Mouse (Mus musculus) midbrain, postnatal 0 days (tissue): Measurements from ENCODE around the gene Vars2. TPM values are rescaled to one million over a fixed set of nuclear protein-coding genes. Genes with fewer than 3 reads are reported as not detected.

Source experiments
- ATAC-seq: fragments of 200-750 bp; cut with Nextera tagmentation; 2 replicates; pipeline ENCODE4 v1.8.0; 2017; ENCODE audit warnings: moderate number of reproducible peaks, mild to moderate bottlenecking, moderate TSS enrichment, moderate library complexity; ENCODE audit not compliant: low FRiP score
- DNase-seq: peaks from one replicate; pipeline ENCODE4 v3.0.0-alpha.2; 2015; ENCODE audit warnings: low spot score
- H3K27ac ChIP-seq: fragments of 300-500 bp; sonication (generic); 2 replicates; pipeline ENCODE4 v1.5.1; 2014; ENCODE audit warnings: low read depth, mild to moderate bottlenecking, low read length, mixed read lengths
- H3K27me3 ChIP-seq: fragments of 300-500 bp; sonication (generic); 2 replicates; pipeline ENCODE4 v1.6.1; 2014; ENCODE audit warnings: low read length, control low read depth, mixed read lengths; ENCODE audit not compliant: insufficient read depth
- H3K36me3 ChIP-seq: fragments of 300-500 bp; sonication (generic); 2 replicates; pipeline ENCODE4 v1.6.1; 2014; ENCODE audit warnings: low read length, control low read depth, mixed read lengths; ENCODE audit not compliant: insufficient read depth
- H3K4me1 ChIP-seq: fragments of 300-500 bp; sonication (generic); 2 replicates; pipeline ENCODE4 v1.6.1; 2014; ENCODE audit warnings: mild to moderate bottlenecking, control low read depth, antibody characterized with exemption, low read length, mixed read lengths; ENCODE audit not compliant: insufficient read depth
- H3K4me2 ChIP-seq: fragments of 300-500 bp; sonication (generic); 2 replicates; pipeline ENCODE4 v1.6.1; 2014; ENCODE audit warnings: low read depth, mild to moderate bottlenecking, low read length, mixed read lengths; ENCODE audit not compliant: poor library complexity, severe bottlenecking
- H3K4me3 ChIP-seq: fragments of 300-500 bp; sonication (generic); 2 replicates; pipeline ENCODE4 v1.5.1; 2014; ENCODE audit warnings: low read depth, mild to moderate bottlenecking, low read length, moderate library complexity
- H3K9ac ChIP-seq: fragments of 300-500 bp; sonication (generic); replicated peaks from 2 replicates; pipeline ENCODE4 v1.6.1; 2014; ENCODE audit warnings: mild to moderate bottlenecking, low read length, moderate library complexity, mixed read lengths; ENCODE audit not compliant: poor library complexity, severe bottlenecking
- H3K9me3 ChIP-seq: fragments of 300-500 bp; sonication (generic); 2 replicates; pipeline ENCODE4 v1.6.1; 2016; ENCODE audit warnings: low read length, control low read depth
- CTCF ChIP-seq: IDR thresholded peaks from 2 replicates; pipeline ENCODE4 v1.5.1; 2016; ENCODE audit warnings: antibody characterized with exemption, mild to moderate bottlenecking
- WGBS: fragments of 180-500 bp; shearing (Covaris S2); extraction: QIAGEN DNeasy Blood & Tissue Kit; methylation state at CpG from one replicate; pipeline ENCODE4 v1.1.7; 2014; 5-methylcytosine and 5-hydroxymethylcytosine counted together
- polyA plus RNA-seq: library from polyadenylated mRNA; unstranded; fragments of >200 nt; fragmentation: Nextera tagmentation; extraction: Ambion mirVana; gene quantifications from 2 replicates; pipeline ENCODE4 v1.2.1, GENCODE M21; 2015
- total RNA-seq: library from RNA; depleted of rRNA; stranded (reverse); fragments of >200 nt; gene quantifications from 2 replicates; pipeline ENCODE4 v1.2.3, GENCODE M21; 2014

The Vars2 gene
- total and polyA plus RNA-seq, 2 experiments from 2014 or later, result 15.9 to 49.2 TPM

GRCm38 (mm10) chr17:35701203-35701977, 34.0 kb upstream of the Vars2 start:
- WGBS, result under 1% methylated on average over 16 of the region's 16 CpGs
- TF ChIP-seq CTCF, result no peak
- Histone ChIP-seq H3K27me3 (no peaks in the 10 kb centered on the region), H3K9me3 (no peaks in the 10 kb centered on the region), H3K4me3 (peak overlapping the region; percentile 79), H3K27ac (peak overlapping the region; percentile 98), H3K4me2 (peak overlapping the region; percentile 80), H3K4me1 (peaks cover 28% of the 10 kb centered on the region; the same call in 1 of the 2 replicates), H3K9ac (peak overlapping the region; percentile 91), H3K36me3 (no peaks in the 10 kb centered on the region)
- peak; percentile 66 for DNase-seq
- ATAC-seq, result no peak

GRCm38 (mm10) chr17:35700371-35700961, 33.1 kb upstream of the Vars2 start:
- peak overlapping the region; percentile 91 for H3K9ac ChIP-seq
- peak overlapping the region; percentile 98 for H3K27ac ChIP-seq
- peak; percentile 26; the same call in 1 of the 2 replicates for ATAC-seq
- H3K4me3 ChIP-seq, result peak overlapping the region; percentile 79
- DNase-seq, result peak; percentile 78
- no peaks in the 10 kb centered on the region for H3K36me3 ChIP-seq
- peak; percentile 32 for TF ChIP-seq CTCF
- H3K27me3 ChIP-seq, result no peaks in the 10 kb centered on the region
- no peaks in the 10 kb centered on the region for H3K9me3 ChIP-seq
- WGBS, result under 1% methylated on average over 53 of the region's 66 CpGs
- peaks cover 28% of the 10 kb centered on the region; the same call in 1 of the 2 replicates for H3K4me1 ChIP-seq
- peak overlapping the region; percentile 80 for H3K4me2 ChIP-seq

GRCm38 (mm10) chr17:35699919-35700318, 32.5 kb upstream of the Vars2 start:
- Histone ChIP-seq H3K4me3 (peak overlapping the region; percentile 79), H3K9ac (peak overlapping the region; percentile 91), H3K27ac (peak overlapping the region; percentile 98), H3K4me2 (peak overlapping the region; percentile 80), H3K27me3 (no peaks in the 10 kb centered on the region), H3K4me1 (peaks cover 28% of the 10 kb centered on the region; the same call in 1 of the 2 replicates), H3K36me3 (no peaks in the 10 kb centered on the region), H3K9me3 (no peaks in the 10 kb centered on the region)
- WGBS, result 2% methylated on average over 19 of the region's 19 CpGs
- TF ChIP-seq CTCF, result no peak
- DNase-seq, result peak; percentile 75
- peak; percentile 11; the same call in 1 of the 2 replicates for ATAC-seq

- Histone ChIP-seq H3K36me3 (peaks cover 3% of the 10 kb centered on the region), H3K27me3 (no peaks in the 10 kb centered on the region), H3K4me2 (peak overlapping the region; percentile 80), H3K9ac (peak overlapping the region; percentile 74), H3K27ac (peak overlapping the region; percentile 91), H3K4me1 (peaks cover 23% of the 10 kb centered on the region; the same call in 1 of the 2 replicates), H3K4me3 (peak overlapping the region; percentile 37), H3K9me3 (no peaks in the 10 kb centered on the region)
- ATAC-seq, result no peak
- DNase-seq, result no peak
- 11% methylated on average over 5 of the region's 5 CpGs for WGBS
- peak; percentile 36 for TF ChIP-seq CTCF
Observed at GRCm38 (mm10) chr17:35698501-35698883, 31.1 kb upstream of the Vars2 start.

- peak overlapping the region; percentile 80 for H3K4me2 ChIP-seq
- ATAC-seq (peak; percentile 83), DNase-seq (peak; percentile 80)
- H3K9ac ChIP-seq, result peak overlapping the region; percentile 74
- TF ChIP-seq CTCF, result no peak
- peak overlapping the region; percentile 37 for H3K4me3 ChIP-seq
- H3K27ac ChIP-seq, result peak overlapping the region; percentile 91
- no peaks in the 10 kb centered on the region for H3K27me3 ChIP-seq
- WGBS, result 3% methylated on average over 15 of the region's 16 CpGs
- peaks cover 8% of the 10 kb centered on the region for H3K36me3 ChIP-seq
- no peaks in the 10 kb centered on the region for H3K9me3 ChIP-seq
- peaks cover 23% of the 10 kb centered on the region; the same call in 1 of the 2 replicates for H3K4me1 ChIP-seq
Observed at GRCm38 (mm10) chr17:35697759-35698500, 30.5 kb upstream of the Vars2 start.
